Mouse (Mus musculus) left cerebral cortex, adult 8-10 months (tissue): ENCODE measurements around the gene Impg1. TPM values are rescaled to one million over a fixed set of nuclear protein-coding genes. Genes with fewer than 3 reads are reported as not detected.

Source experiments
- DNase-seq, 2 experiments: peaks; one replicate each; pipeline ENCODE4 v3.0.0; 2022; ENCODE audit warnings: low spot score in 2 of 2
- total RNA-seq, 4 experiments: library from RNA; stranded (reverse); gene quantifications; 2 replicates each; pipeline ENCODE4 v1.2.4; 2022

The Impg1 gene
- total RNA-seq, 4 experiments from 2014 or later: 0.86 to 1.2 (median 0.99) TPM

- DNase-seq: no peak
These were observed 180.6 kb downstream of the Impg1 start for GRCm38 (mm10) chr9:80284539-80285174.

GRCm38 (mm10) chr9:80282426-80282825, 182.9 kb downstream of the Impg1 start:
- DNase-seq: no peak

GRCm38 (mm10) chr9:80280724-80281123, 184.6 kb downstream of the Impg1 start:
- DNase-seq: no peak

GRCm38 (mm10) chr9:80277770-80278169, 187.5 kb downstream of the Impg1 start:
- DNase-seq: no peak

DNA sequence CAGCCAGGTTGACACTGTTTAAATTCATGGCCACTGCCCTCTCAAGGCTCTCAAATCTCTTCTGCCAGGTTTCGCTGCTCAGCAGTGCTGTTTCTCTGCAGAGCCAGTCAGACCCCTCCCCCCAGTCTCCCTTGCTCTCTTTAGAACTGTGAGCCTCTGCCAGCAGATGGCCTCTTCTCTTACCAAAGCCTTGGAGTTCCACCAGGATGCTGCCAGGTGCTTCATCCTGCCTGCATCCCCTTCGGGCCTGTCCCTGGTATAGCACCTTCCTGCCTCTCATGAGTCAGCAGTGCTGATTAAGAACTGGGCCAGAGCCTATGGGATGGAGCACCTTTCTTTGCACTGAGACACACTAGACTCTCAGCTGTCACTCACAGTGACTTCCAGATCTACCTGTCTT, 188.1 kb downstream of the Impg1 start:
- no peak for DNase-seq

GRCm38 (mm10) chr9:80275772-80276134, 189.5 kb downstream of the Impg1 start:
- DNase-seq: no peak

DNA sequence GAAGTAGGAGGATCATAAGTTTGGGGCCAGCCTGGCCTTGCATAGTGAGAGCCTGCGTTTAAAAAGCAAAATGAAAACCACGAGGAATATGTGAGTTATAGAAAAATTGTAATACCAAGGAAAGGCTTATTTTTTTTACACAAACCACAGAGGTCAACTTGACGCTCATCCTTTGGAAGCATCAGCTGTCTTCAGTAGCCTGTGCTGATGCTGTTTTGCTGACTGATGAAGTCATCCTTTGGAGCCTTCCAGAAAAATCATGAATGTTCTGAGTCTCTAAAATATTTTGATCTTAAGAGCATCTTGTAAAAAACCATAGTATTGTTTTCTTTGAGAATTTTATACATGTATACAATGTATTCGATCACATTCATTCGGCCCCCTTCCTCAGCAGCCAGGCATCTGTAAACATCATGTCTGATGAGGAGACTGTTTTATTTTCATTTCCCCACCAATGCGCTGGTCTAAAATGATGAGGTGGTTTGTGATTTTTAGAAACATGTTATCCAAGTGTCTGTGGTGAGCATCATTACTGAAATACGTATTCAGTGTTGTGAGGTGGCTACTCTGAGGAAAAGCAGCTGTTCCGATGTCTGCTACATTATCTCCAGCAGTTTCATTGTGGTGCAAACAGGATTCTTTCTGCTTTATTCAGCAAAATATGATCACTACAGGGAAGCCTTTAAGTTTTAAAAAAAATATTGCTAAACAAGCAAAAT, 190.1 kb downstream of the Impg1 start:
- no peak for DNase-seq

DNA sequence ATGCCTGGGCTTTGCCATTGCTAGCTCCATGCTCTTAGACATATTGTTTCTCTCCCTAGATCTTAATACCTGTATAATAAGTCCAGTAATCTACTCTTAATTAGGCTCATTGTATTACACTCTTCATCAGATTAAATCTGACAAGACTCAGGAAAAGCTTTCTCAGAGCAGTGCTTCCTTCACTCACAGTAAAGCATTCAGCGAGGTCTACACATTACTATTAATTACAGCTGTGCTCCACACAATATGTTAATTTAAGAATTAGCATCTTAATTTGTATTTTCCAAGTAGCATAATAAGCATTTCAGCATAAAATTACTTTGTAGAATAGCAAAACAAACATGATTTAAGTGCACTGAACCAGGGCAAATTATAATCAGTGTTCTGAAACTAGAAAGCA, 192.3 kb downstream of the Impg1 start:
- no peak for DNase-seq

DNA sequence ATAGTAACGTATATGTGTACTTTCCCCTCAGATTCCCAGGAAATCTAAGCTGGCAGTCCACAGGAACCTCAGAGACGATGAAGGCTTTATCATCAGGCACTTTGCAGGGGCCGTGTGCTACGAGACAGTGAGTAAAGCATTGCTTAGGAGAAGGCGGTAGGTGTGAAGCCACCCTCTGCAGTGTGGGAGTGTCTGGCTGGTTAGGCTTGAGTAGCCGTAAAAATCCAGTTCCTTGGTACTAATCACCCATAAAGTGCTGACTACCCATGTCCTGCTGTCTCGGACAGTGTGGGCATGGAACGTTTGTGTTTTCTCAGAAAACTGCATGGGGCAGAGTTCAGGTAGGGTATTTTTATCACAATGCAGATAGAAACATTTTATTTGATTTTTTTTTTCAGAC, 195.7 kb downstream of the Impg1 start:
- no peak for DNase-seq

DNA sequence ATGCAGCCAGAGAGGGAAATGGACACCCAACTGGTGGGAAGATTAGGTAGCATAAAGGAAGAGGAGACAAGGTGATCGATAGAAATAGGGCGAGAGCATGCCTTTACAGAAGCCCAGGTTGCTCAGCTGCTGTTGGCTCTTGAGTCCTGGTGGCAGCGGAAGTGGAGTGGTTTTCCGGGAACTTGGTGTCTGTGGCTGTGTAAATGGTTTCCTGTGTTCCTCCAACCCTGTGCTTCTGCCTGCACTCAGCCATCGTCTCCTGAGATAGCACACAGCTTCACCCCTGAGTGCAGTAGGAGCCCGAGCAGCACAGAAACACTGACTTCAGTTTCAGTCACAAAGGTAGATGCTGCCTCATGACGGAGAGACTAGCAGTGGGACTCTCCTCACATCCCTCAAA, 198.8 kb downstream of the Impg1 start:
- no peak for DNase-seq

DNA sequence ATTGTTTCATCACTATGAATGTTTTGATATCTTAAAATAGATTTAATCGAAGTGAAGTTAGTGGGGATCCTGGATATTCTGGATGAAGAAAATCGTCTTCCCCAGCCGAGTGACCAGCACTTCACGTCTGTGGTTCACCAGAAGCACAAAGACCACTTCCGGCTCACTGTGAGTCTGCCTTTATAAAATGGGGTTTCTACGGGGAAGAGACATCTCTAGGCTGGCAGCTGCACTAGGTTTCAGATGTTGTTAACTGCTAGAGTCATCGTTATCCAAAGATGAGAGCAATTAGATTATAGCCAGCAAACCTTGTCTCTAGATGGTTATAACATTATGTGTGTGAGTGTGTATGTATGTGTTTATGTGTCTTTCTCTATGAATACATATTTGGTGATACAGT, 199.2 kb downstream of the Impg1 start:
- no peak for DNase-seq
